Mouse (Mus musculus): ENCODE data around the gene Polr2h. TPM values are rescaled to one million over a fixed set of nuclear protein-coding genes. Genes with fewer than 3 reads are reported as not detected.
"Not testable (repeated sequence)": the region's sequence is repeated elsewhere in the genome, so short reads cannot be mapped to it uniquely, and the experiment has no call there.

Gene Polr2h
- total RNA-seq (2021), result 10 to 100 TPM; 23.0 to 23.6 TPM

DNA sequence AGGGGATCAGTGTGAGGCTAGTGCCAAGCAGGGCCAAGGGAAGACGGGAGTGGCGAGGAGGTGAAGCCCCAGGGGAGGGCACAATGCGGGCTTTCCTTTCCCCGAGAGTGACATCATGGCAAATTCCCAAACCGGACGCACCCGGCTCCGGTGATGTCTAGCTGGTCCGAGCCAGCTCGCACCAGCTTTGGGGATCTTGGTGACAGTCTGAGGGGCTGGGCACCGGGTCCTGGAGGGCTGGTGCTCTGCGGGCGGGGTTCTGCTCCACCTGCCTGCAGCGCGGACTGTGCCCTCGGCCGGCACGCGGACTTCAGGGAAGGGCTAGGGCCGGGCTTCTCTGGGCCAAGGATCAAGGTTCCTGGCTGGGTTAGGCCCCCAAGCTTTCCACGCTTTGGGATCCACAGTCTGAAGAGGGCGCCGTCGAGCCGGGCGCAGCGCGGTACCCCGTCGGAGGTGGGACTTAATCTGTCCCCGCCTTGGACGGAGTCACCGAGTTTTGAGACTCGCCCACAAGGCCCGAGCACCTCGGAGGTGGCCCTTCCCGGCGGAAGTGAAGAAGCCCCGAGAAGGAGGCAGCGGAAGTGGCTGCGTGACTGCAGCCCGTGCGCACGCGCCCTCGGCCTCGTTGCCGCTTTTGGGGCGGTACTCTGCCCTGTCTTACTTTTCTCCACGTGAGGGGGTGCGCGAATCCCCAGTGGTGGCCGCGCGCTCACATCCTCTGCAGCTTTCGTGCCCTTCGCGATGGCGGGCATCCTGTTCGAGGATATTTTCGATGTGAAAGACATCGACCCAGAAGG lies at the start of gene Polr2h, which contains the start of gene Clcn2:
TSS of gene Polr2h (plus strand) at position 485 of the 797 bp plus-strand sequence.
TSS of gene Clcn2 (minus strand) at position 566 of the 797 bp plus-strand sequence.
- intact Hi-C loops (cut with DNase I), result loop anchor here (1.0 to 5.0 kb wide), 7 partner anchors 15 to 475 kb away; partner anchors contain the start of gene Chrd

DNA sequence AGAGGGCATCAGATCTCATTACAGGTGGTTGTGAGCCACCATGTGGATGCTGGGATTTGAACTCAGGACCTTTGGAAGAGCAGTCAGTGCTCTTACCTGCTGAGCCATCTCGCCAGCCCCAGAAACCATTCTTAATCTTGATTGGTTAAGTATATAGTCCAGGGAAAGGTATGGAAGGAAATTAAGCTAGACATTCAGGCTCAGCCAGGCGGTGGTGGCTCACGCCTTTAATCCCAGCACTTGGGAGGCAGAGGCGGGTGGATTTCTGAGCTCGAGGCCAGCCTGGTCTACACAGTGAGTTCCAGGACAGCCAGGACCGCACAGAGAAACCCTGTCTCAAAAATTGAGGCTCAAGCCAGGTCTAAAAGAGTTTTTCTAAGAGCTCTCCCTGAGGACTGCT lies 49.5 kb upstream of the Polr2h start, which contains the start of gene Eif4g1:
TSS of gene Eif4g1 (plus strand) at position 301 of the 400 bp plus-strand sequence.
- intact Hi-C loops (cut with DNase I); DNase-seq (ENCODE audit: low spot score in 2 of 2): not testable (repeated sequence)

More for the DNA sequence above, at the start of gene Polr2h, which contains the start of gene Clcn2:
- peak; percentile 97 to 99 for DNase-seq (ENCODE audit: low spot score in 2 of 2)

GRCm38 (mm10) chr16:20670291-20670690 lies 47.2 kb upstream of the Polr2h start:
- intact Hi-C loops (cut with DNase I), result no loop called here
- DNase-seq (ENCODE audit: low spot score in 2 of 2), result no peak

- DNase-seq (ENCODE audit: low spot score in 2 of 2), result no peak
- intact Hi-C loops (cut with DNase I), result loop anchor here (2.0 kb wide), 1 partner anchor 23 kb away; no protein-coding TSS in a partner anchor
Observed at GRCm38 (mm10) chr16:20671886-20672285, 45.6 kb upstream of the Polr2h start.

DNA sequence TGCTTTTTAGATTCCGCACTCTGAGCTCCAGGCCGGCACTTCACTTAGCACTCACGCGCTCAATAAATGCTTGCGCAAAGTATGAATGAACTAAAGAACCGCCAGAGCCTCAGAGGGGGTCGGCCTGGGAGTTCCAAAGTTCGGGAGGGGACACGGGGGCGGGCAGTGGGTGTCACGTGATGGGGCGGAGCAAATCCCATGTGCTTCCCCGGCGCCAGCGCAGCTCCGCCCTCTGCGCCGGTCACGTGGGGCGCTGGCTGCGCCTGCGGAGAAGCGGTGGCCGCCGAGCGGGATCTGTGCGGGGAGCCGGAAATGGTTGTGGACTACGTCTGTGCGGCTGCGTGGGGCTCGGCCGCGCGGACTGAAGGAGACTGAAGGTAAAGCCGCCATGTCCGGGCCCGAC lies 45.0 kb upstream of the Polr2h start:
- DNase-seq (ENCODE audit: low spot score in 2 of 2), result peak; percentile 96 to 98
- intact Hi-C loops (cut with DNase I), result loop anchor here (2.0 kb wide), 1 partner anchor 22 kb away; no protein-coding TSS in a partner anchor

DNA sequence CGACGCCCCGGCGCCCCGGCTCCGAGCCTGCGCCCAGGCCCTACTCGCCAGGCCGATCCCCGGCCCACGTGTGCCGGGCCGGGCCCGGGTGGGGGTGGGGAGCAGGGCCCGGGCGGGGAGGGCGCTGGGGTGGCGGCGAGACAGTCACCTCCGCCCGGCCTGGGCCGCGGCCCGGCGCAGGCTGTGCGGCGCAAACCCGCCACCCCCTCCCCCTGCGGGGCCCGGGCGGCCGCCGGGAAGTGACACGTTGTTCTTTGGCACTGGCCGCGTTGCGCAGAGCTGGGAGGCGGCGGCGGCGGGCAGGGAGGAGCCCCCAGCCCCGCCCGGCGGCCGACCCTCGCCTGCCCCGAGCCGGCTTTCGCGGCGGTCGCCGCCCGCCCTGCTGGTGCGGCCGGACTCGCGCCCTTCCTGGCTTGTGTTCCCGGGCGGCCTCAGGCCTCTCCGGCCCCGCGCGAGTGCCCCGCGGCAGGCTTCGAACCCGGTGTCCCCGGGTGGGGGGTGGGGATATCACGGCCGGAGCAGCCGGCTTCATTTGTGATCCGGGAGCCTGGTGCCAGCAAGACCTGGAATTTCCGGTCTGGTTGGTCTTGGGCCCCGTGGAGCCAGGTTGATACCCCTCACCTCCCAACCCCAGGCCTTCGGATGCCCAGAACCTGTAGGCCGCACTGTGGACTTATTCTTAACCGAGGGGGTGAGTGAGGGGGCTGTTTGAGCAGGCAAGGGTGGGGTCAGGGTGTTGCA lies 44.3 kb upstream of the Polr2h start:
- peak in 1 of 2 experiments; percentile 25 for DNase-seq (ENCODE audit: low spot score in 2 of 2)
- intact Hi-C loops (cut with DNase I), result loop anchor here (2.0 kb wide), 1 partner anchor 22 kb away; no protein-coding TSS in a partner anchor

DNA sequence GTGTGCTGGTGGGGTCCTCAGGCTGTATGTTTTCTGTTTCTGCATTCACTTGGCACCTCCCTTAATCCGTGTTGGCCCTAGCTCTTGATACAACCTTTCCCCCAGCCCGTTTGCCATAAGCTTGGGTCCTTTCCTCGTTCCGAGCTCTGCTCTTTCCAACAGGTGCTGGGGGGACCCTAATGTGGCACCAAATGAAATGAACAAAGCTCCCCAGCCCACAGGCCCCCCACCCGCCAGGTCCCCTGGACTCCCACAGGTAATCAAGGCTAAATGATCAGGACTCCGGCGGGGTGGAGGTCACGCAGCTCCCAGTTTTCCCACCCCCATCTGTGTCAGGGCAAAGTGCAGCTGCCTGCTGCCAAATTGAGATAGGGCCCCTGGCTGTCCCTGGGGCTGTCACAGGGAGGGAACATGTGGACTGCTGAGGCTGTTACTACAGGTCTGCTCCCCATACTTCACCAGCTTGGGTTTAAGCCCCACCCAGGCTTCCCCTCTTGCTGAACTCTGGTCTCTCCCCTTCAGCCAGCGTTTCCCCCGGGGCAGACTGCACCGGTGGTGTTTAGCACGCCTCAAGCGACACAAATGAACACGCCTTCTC lies 43.7 kb upstream of the Polr2h start:
- intact Hi-C loops (cut with DNase I), result loop anchor here (2.0 kb wide), 1 partner anchor 21 kb away; no protein-coding TSS in a partner anchor
- no peak for DNase-seq (ENCODE audit: low spot score in 2 of 2)

DNA sequence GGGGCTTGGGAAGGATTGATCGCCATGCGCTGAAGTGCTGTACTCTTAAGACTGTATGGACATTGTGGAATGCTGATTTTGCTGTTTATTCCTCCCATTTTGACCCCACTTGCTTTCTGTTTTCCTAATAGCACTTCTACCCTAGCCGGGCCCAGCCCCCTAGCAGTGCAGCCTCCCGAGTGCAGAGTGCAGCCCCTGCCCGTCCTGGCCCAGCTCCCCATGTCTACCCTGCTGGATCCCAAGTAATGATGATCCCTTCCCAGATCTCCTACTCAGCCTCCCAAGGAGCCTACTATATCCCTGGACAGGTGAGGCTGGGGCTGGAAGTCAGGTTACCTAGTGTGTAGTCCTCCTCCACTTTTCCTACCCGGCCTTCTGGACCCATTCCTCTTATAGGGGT lies 42.3 kb upstream of the Polr2h start:
- no peak for DNase-seq (ENCODE audit: low spot score in 2 of 2)
- intact Hi-C loops (cut with DNase I), result no loop called here

GRCm38 (mm10) chr16:20676702-20677101 lies 40.8 kb upstream of the Polr2h start:
- DNase-seq (ENCODE audit: low spot score in 2 of 2), result no peak
- intact Hi-C loops (cut with DNase I), result no loop called here

- intact Hi-C loops (cut with DNase I), result no loop called here
- DNase-seq (ENCODE audit: low spot score in 2 of 2), result no peak
Observed at GRCm38 (mm10) chr16:20677380-20677779, 40.1 kb upstream of the Polr2h start.

- peak; percentile 64 to 84 for DNase-seq (ENCODE audit: low spot score in 2 of 2)
- intact Hi-C loops (cut with DNase I), result loop anchor here (2.0 kb wide), 1 partner anchor 15 kb away; the partner anchor contains the start of gene Fam131a
Observed at GRCm38 (mm10) chr16:20677974-20678675, 39.3 kb upstream of the Polr2h start.

GRCm38 (mm10) chr16:20690774-20691173 lies 26.7 kb upstream of the Polr2h start:
- intact Hi-C loops (cut with DNase I), result no loop called here
- DNase-seq (ENCODE audit: low spot score in 2 of 2), result no peak

DNA sequence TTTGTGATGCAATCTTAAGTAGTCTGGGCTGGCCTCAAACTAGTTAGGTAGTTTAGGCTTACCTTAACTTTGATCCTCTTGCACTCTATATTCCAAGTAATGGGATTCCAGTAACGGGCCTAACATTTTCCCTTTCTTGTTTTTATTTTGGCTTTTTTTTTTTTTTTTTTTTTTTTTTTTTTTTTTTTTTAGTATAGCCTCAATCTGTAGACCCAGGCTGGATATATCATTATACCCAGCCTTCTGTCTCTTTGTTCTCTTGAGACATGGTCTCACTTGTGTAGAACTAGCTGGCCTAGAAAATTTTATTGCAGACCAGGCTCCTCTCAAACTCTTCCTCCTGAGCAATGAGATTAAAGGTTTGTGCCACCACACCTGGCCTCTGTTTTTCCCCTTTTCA lies 25.8 kb upstream of the Polr2h start:
- intact Hi-C loops (cut with DNase I), result loop anchor here (2.0 kb wide), 1 partner anchor 13 kb away; no protein-coding TSS in a partner anchor
- no peak for DNase-seq (ENCODE audit: low spot score in 2 of 2)

DNA sequence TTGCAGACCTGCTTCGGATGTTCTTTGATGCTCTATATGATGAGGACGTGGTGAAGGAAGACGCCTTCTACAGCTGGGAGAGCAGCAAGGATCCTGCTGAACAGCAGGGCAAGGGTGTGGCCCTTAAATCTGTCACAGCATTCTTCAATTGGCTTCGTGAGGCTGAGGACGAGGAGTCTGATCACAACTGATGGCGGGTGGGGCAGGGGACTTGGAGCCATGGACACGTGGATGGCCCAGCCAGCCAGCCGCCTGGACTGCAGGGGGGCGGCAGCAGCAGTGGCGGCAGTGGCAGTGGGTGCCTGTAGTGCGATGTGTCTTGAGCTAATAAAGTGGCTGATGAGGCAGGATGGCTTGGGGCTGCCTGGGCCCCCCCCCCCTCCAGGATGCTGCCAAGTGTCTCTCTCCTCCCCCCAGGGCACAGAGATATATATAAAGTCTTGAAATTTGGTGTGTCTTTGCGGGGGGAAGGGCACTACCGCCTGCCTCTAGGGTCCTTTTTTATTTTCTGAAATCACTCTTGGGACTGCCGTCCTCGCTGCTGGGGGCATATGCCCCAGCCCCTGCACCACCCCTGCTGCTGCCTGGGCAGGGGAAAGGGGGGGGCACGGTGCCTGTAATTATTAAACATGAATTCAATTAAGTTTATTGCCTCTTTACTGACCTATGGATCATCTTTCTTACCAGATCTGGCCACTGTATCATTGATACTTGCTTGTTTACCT lies 25.1 kb upstream of the Polr2h start:
- no peak for DNase-seq (ENCODE audit: low spot score in 2 of 2)
- intact Hi-C loops (cut with DNase I), result loop anchor here (2.0 kb wide), 1 partner anchor 14 kb away; no protein-coding TSS in a partner anchor

GRCm38 (mm10) chr16:20693111-20693701 lies 24.3 kb upstream of the Polr2h start, which contains the start of gene Fam131a:
Fam131a (plus strand) TSS chr16:20693241.
- peak; percentile 95 to 98 for DNase-seq (ENCODE audit: low spot score in 2 of 2)
- intact Hi-C loops (cut with DNase I), result loop anchor here (2.0 kb wide), 1 partner anchor 14 kb away; no protein-coding TSS in a partner anchor

GRCm38 (mm10) chr16:20694781-20695180 lies 22.7 kb upstream of the Polr2h start:
- DNase-seq (ENCODE audit: low spot score in 2 of 2), result peak; percentile 73 to 96
- intact Hi-C loops (cut with DNase I), result loop anchor here (1.0 to 5.0 kb wide), 4 partner anchors 22 to 488 kb away; partner anchors contain the start of genes Clcn2 and Polr2h

DNA sequence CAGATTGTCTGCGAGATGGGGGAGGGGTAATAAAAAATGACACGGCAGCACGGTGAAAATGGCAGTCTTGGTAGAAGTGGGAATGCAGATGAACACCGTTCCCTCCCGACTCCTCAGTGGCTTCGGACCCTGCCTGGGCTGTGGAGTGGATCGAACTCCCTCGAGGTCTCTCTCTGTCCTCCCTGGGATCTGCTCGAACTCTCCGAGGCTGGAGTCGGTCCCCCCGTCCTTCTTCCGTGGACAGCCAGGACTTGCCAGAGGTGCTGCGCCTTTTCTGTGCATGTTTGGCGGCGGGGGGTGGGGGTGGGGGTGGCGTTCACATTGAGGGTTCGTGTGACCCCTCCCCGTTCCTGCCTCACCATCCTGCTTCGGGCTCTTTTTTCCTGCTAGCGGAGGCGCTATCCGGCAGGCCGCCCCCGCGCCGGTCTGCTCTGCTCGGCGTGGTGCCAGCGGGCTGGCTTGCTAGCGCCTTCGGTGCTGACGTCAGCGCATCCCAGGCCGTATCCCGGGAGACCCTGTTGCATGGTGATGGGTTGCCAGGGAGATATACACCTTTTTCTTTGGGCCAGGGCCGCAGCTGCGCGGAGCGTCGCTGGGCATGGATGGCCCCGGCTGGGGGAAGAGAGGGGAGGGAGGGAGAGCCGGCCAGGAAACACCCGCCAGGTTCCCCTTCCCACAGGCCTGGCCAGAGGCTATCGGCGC lies 21.7 kb upstream of the Polr2h start:
- intact Hi-C loops (cut with DNase I), result loop anchor here (1.0 to 5.0 kb wide), 4 partner anchors 21 to 487 kb away; partner anchors contain the start of genes Clcn2 and Polr2h

More for the DNA sequence above, 21.7 kb upstream of the Polr2h start:
- peak; percentile 99 for DNase-seq (ENCODE audit: low spot score in 2 of 2)
